Mouse (Mus musculus): ENCODE measurements around the gene Lipe.

- TF ChIP-seq ZNF384 (IDR thresholded peaks at IDR 0.05; ENCODE audit: low read depth, low read length) (no peak), ZC3H11A (IDR thresholded peaks at IDR 0.05; ENCODE audit: borderline replicate concordance, low read depth, low read length) (no peak), CHD2 (IDR thresholded peaks at IDR 0.05; ENCODE audit: low read depth, low read length) (no peak), MAFK (IDR thresholded peaks at IDR 0.05; ENCODE audit: insufficient read depth, low read depth, low read length) (no peak), HCFC1 (IDR thresholded peaks at IDR 0.05; ENCODE audit: borderline replicate concordance, insufficient read depth, low read length) (no peak)
These were observed 7.5 kb downstream of the Lipe start for GRCm38 (mm10) chr7:25390986-25391385.

Data from ES-E14 (cell line).